Mouse (Mus musculus) liver, embryonic 15.5 days (tissue): ENCODE data around the gene Znhit1. TPM values are rescaled to one million over a fixed set of nuclear protein-coding genes. Genes with fewer than 3 reads are reported as not detected.

Experiments used
- ATAC-seq: fragments of 200-750 bp; cut with Nextera tagmentation; 2 replicates; pipeline ENCODE4 v1.8.0; 2017; ENCODE audit warnings: moderate number of reproducible peaks, mild to moderate bottlenecking, moderate library complexity; ENCODE audit not compliant: insufficient read depth
- H3K27ac ChIP-seq: fragments of 300-500 bp; sonication (generic); replicated peaks from 2 replicates; pipeline ENCODE4 v1.5.1; 2015; ENCODE audit warnings: mild to moderate bottlenecking, inconsistent platforms
- H3K27me3 ChIP-seq: fragments of 300-500 bp; sonication (generic); 2 replicates; pipeline ENCODE4 v1.6.1; 2015; ENCODE audit warnings: mild to moderate bottlenecking, inconsistent platforms
- H3K36me3 ChIP-seq: fragments of 300-500 bp; sonication (generic); replicated peaks from 2 replicates; pipeline ENCODE4 v1.6.1; 2015; ENCODE audit warnings: moderate library complexity, mild to moderate bottlenecking, inconsistent platforms
- H3K4me1 ChIP-seq: fragments of 300-500 bp; sonication (generic); replicated peaks from 2 replicates; pipeline ENCODE4 v1.6.1; 2015; ENCODE audit warnings: inconsistent platforms
- H3K4me2 ChIP-seq: fragments of 300-500 bp; sonication (generic); 2 replicates; pipeline ENCODE4 v1.6.1; 2015; ENCODE audit warnings: moderate library complexity, mild to moderate bottlenecking, inconsistent platforms
- H3K4me3 ChIP-seq: fragments of 300-500 bp; sonication (generic); replicated peaks from 2 replicates; pipeline ENCODE4 v1.5.1; 2015; ENCODE audit warnings: mild to moderate bottlenecking, inconsistent platforms
- H3K9ac ChIP-seq: fragments of 300-500 bp; sonication (generic); 2 replicates; pipeline ENCODE4 v1.6.1; 2015; ENCODE audit warnings: moderate library complexity, mild to moderate bottlenecking, inconsistent platforms
- H3K9me3 ChIP-seq: fragments of 300-500 bp; sonication (generic); replicated peaks from 2 replicates; pipeline ENCODE4 v1.6.1; 2016; ENCODE audit warnings: inconsistent platforms
- WGBS: fragments of 180-500 bp; shearing (Covaris S2); methylation state at CpG from one replicate; pipeline ENCODE4 v1.1.7; 2015; ENCODE audit warnings: mixed read lengths; ENCODE audit not compliant: insufficient replicate concordance; 5-methylcytosine and 5-hydroxymethylcytosine counted together
- polyA plus RNA-seq: library from polyadenylated mRNA; unstranded; fragments of >200 nt; fragmentation: Nextera tagmentation; extraction: Ambion mirVana; gene quantifications from 2 replicates; pipeline ENCODE4 v1.2.1, GENCODE M21; 2015

Gene Znhit1
- polyA plus RNA-seq = 50.6 and 53.4 TPM in 2 replicates

DNA sequence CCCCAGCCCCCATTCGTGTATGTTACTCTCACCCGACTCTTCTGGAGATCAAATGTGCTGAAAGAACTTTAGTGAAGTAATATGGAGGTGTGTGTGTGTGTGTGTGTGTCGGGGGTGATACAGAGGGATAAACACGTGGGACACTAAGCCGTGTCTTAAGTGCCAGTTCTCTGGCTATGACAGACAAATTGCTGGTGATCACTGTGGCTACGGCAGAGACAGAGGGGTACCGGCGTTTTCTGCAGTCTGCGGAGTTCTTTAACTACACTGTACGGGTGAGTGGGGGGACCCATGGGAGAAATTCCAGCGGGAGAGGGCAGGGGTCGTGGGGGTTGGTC, at the start of gene Znhit1:
TSS of gene Znhit1 (minus strand) at position 88 of the 338 bp plus-strand sequence.
- peaks cover 29% of the 10 kb centered on the region for H3K36me3 ChIP-seq
- peaks cover 29% of the 10 kb centered on the region for H3K4me1 ChIP-seq
- ATAC-seq = no peak
- 7% methylated on average over 12 of the region's 12 CpGs for WGBS
- peak within 1 kb of the TSS; percentile 93 for H3K4me3 ChIP-seq
- no peaks in the 10 kb centered on the region for H3K9me3 ChIP-seq
- peak within 1 kb of the TSS; percentile 98 for H3K4me2 ChIP-seq
- H3K27ac ChIP-seq = peak within 1 kb of the TSS; percentile 92
- peak within 1 kb of the TSS; percentile 92 for H3K9ac ChIP-seq
- H3K27me3 ChIP-seq = no peaks in the 10 kb centered on the region

DNA sequence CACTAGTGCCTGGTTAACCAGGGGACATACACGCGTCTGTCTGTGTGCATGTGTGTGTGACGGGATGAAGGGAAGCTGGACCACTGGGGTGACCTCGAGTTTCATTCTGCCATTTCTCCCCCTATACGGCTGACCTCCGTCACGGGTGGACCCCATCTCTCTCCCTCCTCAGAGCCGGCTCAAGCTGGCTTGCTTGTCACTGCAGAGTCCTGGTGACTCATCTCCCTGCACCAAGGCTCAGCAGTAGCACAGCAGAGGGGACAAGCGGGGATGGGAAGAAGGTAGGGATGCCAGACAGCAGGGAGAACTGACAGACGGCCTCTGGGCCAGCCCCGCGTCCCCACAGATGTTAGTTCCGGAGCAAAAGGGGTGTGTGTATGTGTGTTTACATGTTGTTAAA, 48.4 kb upstream of the Znhit1 start:
- WGBS = 81% methylated on average over 13 of the region's 13 CpGs
- Histone ChIP-seq H3K9ac (no peak overlapping the region), H3K27ac (no peak overlapping the region), H3K27me3 (peaks cover 33% of the 10 kb centered on the region), H3K9me3 (no peaks in the 10 kb centered on the region), H3K4me3 (no peak overlapping the region), H3K36me3 (peaks cover 52% of the 10 kb centered on the region), H3K4me1 (peaks cover 25% of the 10 kb centered on the region), H3K4me2 (no peak overlapping the region)
- ATAC-seq = no peak

DNA sequence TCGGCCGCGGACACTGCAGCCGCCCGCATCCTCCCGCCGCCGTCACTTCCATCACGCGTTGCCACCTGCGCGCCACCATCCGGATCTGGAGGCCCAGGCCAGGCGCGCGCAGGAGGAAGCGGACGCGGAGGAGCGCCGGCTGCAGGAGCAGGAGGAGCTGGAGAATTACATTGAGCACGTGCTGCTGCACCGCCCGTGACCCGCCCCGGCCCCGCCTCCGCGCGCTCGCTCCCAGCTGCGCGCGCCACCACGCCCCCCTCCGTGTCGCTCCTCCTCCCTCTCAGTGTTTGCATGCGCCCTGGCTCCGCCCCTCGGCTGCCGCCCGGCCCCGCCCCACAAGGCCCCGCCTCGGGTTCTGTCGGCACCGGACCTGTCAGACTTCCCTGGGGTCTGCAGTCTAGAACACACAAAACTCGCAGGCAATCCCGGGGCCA, 44.8 kb upstream of the Znhit1 start:
- Histone ChIP-seq H3K4me2 (peak overlapping the region; percentile 84), H3K4me1 (peaks cover 45% of the 10 kb centered on the region), H3K9ac (peak overlapping the region; percentile 43), H3K9me3 (no peaks in the 10 kb centered on the region), H3K36me3 (peaks cover 20% of the 10 kb centered on the region), H3K27ac (no peak overlapping the region), H3K27me3 (peaks cover 68% of the 10 kb centered on the region), H3K4me3 (peak overlapping the region; percentile 60)
- peak; percentile 85 for ATAC-seq
- under 1% methylated on average over 49 of the region's 49 CpGs for WGBS

DNA sequence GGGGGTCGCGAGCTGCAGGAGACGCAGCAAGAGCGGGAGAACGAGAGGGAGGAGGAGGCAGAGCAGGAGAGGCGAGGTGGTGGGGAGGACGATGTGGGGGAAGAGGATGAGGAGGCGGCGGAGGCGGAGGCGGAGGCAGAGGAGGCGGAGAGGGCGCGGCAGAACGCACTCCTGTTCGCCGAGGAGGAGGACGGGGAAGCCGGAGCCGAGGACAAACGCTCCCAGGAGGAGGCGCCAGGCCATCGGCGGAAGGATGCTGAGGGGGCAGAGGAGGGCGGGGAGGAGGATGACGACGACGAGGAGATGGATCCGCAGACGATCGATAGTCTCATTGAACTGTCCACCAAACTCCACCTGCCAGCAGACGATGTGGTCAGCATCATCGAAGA, 44.2 kb upstream of the Znhit1 start:
- Histone ChIP-seq H3K4me1 (peaks cover 45% of the 10 kb centered on the region), H3K4me3 (peak overlapping the region; percentile 60), H3K9ac (no peak overlapping the region), H3K9me3 (no peaks in the 10 kb centered on the region), H3K4me2 (peak overlapping the region; percentile 84), H3K27ac (no peak overlapping the region), H3K27me3 (peaks cover 74% of the 10 kb centered on the region), H3K36me3 (peaks cover 13% of the 10 kb centered on the region)
- WGBS = under 1% methylated on average over 33 of the region's 33 CpGs
- ATAC-seq = no peak

DNA sequence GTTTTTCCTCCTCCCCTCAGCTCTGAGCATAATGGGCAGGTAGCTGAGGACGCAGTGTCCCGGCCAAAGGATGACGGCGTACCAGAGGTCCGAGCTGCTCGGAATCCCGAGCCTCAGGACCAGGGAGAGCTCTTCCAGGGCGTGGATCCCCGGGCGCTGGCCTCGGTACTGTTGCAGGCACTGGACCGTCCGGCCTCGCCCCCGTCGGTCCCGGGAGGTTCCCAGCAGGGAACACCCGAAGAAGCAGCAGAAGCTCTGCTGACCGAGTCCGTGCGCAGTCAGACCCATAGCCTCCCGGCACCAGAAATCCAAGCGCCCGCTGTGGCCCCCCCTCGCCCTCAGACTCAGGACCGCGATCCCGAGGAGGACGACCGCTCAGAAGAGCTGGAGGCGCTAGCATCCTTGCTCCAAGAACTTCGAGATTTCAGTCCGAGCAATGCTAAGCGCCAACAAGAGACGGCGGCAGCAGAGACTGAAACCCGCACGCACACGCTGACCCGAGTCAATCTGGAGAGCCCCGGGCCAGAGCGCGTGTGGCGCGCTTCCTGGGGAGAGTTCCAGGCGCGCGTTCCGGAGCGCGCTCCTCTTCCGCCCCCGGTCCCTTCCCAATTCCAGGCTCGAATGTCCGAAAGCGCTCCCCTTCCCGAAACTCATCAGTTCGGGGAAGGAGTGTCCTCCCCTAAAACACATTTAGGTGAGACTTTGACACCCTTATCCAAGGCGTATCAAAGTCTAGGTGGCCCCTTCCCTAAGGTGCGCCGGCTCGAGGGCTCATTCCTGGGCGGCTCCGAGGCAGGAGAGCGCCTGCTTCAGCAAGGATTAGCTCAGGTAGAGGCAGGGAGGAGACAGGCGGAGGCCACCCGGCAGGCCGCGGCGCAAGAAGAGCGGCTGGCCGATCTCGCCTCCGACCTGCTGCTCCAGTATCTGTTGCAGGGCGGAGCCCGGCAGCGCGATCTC, 43.5 kb upstream of the Znhit1 start:
- Histone ChIP-seq H3K36me3 (peaks cover 7% of the 10 kb centered on the region), H3K27ac (no peak overlapping the region), H3K27me3 (peaks cover 81% of the 10 kb centered on the region), H3K9ac (no peak overlapping the region), H3K4me2 (peak overlapping the region; percentile 84), H3K9me3 (no peaks in the 10 kb centered on the region), H3K4me3 (peak overlapping the region; percentile 60), H3K4me1 (peaks cover 45% of the 10 kb centered on the region)
- 2% methylated on average over 78 of the region's 78 CpGs for WGBS
- ATAC-seq = no peak

DNA sequence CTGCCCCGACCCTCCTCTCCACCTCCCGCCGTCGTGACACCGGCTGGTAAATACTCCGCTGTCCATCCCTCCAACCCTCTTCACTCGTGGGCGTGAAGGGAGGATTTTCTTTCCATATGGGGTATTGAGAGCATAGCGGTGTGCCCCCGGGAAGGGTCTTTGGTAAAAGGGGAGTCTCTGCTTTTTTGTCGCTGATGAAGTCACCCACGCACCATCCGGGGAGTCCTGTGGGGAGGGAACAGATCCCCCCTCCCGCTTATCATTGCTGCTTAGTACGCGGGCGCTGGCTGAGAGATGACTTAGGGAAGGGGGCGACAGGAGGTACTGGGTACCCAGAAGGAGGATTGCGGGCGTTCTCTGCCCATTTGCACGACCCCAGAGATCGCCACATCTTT, 42.6 kb upstream of the Znhit1 start:
- Histone ChIP-seq H3K9ac (no peak overlapping the region), H3K27ac (no peak overlapping the region), H3K4me2 (peak overlapping the region; percentile 68), H3K36me3 (no peaks in the 10 kb centered on the region), H3K27me3 (peaks cover 91% of the 10 kb centered on the region), H3K4me3 (peak overlapping the region; percentile 33), H3K9me3 (no peaks in the 10 kb centered on the region), H3K4me1 (peaks cover 45% of the 10 kb centered on the region)
- WGBS = 14% methylated on average over 22 of the region's 22 CpGs
- no peak for ATAC-seq

DNA sequence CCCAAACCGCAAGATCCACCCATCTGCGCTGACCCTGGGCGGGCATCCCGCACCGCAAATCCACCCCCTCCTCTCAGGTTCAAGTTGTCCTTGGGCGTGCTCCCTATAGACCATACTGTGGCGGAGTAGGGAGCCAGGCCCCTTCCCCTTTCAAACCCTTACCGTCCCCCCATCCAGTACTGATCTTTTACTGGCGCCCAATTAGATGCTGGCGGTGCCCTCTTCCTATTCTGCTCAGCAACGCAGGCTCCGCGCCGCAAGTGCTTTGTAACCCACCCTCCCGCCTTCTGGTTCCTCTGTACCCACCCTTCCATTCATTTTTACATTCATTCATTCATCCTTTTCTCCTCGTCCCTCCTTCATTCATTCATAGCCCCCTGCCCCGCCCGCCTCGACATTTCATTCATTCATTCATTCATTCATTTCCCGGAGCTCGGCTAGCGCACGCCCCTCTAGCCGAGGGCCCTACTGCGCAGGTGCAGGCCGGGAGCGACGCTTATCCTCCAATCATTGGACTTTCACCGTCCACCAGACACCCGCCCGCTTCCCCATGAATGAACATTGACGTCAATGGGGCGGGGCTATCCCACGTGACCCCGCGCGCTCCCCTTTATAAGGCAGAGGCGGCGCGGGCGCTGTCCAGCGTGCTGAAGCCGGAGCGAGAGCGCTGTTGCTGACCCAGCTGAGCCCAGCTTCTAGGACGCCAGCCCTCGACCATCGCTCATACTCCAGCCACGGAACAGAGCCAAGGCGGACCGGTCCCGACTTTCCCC, 42.0 kb upstream of the Znhit1 start:
- Histone ChIP-seq H3K27ac (no peak overlapping the region), H3K4me2 (peak overlapping the region; percentile 68), H3K4me1 (peaks cover 48% of the 10 kb centered on the region), H3K36me3 (no peaks in the 10 kb centered on the region), H3K9ac (no peak overlapping the region), H3K9me3 (no peaks in the 10 kb centered on the region), H3K4me3 (peak overlapping the region; percentile 33), H3K27me3 (peaks cover 96% of the 10 kb centered on the region)
- ATAC-seq = peak; percentile 48
- WGBS = under 1% methylated on average over 52 of the region's 52 CpGs

DNA sequence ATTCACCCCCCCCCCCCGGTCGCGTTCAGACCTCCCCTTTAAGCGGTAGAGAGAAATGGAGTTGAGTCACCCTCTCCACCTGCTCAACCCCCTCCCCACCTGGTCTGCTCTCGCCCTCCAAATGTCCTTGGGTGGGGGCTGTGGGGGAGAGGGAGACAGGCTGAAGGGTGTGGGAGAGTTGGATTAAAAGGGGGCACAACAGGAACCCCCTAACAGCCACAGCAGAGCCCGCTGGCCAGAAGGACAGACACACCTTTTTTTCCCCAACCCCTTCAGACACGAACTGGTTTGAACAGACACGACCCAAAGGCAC, 41.4 kb upstream of the Znhit1 start:
- peaks cover 48% of the 10 kb centered on the region for H3K4me1 ChIP-seq

DNA sequence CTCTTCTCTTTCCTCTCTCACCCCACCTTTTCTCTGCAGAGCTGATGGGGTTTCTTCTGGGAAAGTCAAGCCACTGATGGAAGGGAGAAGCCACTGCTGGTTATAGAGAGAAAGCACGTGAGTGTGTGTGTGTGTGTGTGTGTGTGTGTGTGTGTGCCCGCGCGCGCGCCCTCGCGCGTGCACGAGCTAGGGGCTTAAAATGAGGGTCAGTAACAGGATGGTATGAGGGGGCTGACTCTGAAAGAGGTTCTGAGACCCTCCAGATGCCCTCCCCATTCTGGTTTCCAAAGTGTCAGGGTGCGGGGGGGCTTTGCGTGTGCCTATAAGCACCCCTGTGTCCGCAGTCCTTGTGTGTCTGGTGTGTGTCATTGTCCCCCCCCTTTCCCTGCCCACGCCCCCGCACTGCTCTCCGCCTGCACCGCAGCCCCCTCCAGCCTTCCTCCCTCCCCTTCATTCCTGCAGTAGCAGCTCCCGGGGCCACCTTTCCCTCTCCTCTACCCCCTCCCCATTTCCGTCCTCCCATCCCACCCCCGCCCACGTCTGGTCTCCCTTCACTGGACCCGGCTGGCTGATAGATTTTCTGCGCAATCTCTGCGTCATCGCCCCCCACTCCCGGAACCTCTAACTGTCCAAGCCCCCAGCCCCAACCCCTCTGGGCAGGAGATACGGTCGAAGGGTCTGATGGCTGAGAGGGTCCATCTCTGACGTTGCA, 40.9 kb upstream of the Znhit1 start:
- Histone ChIP-seq H3K4me2 (no peak overlapping the region), H3K27ac (no peak overlapping the region), H3K4me3 (no peak overlapping the region), H3K9ac (no peak overlapping the region), H3K27me3 (peaks cover 100% of the 10 kb centered on the region), H3K36me3 (no peaks in the 10 kb centered on the region), H3K4me1 (peaks cover 48% of the 10 kb centered on the region), H3K9me3 (no peaks in the 10 kb centered on the region)
- no peak for ATAC-seq
- WGBS = 4% methylated on average over 29 of the region's 29 CpGs

More for the DNA sequence above, 41.4 kb upstream of the Znhit1 start:
- Histone ChIP-seq H3K36me3 (no peaks in the 10 kb centered on the region), H3K4me3 (0 out of 2 replicates have a peak overlapping the region, but pooled peaks have one; percentile 33), H3K27ac (no peak overlapping the region), H3K9me3 (no peaks in the 10 kb centered on the region), H3K9ac (no peak overlapping the region), H3K4me2 (peak overlapping the region; percentile 68; the same call in 1 of the 2 replicates), H3K27me3 (peaks cover 100% of the 10 kb centered on the region)
- ATAC-seq = no peak
- WGBS = 3% methylated on average over 8 of the region's 8 CpGs

DNA sequence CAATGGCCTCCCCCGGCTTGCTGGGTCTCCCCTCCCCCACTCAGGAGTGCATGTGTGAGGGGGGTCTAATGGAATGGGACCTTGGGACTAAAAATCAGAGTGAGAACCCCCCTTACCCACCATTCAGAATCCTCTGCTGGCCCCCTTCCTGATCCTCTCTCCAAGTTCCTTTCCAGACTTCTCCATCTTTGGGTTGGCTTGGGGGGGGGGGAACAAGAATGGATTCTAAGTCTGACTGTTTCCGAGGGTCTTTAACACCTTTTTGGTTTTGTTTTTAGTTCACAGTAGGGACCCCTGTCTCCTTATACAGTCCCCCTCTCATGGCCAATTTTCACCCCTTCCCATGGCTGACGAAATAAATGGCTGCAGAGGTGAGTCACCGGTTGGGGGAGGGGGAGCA, 38.3 kb upstream of the Znhit1 start, which contains the start of gene Vgf:
TSS of gene Vgf (plus strand) at position 301 of the 400 bp plus-strand sequence.
- peaks cover 88% of the 10 kb centered on the region for H3K27me3 ChIP-seq
- WGBS = 11% methylated on average over 4 of the region's 4 CpGs

More for the DNA sequence above, 38.3 kb upstream of the Znhit1 start, which contains the start of gene Vgf:
- Histone ChIP-seq H3K9ac (no peak within 1 kb of the TSS), H3K36me3 (no peaks in the 10 kb centered on the region), H3K4me1 (peaks cover 22% of the 10 kb centered on the region), H3K4me2 (no peak within 1 kb of the TSS), H3K27ac (no peak within 1 kb of the TSS), H3K9me3 (no peaks in the 10 kb centered on the region), H3K4me3 (no peak within 1 kb of the TSS)
- ATAC-seq = no peak
